Mouse (Mus musculus): Measurements from ENCODE around the gene Gramd1c.

DNA sequence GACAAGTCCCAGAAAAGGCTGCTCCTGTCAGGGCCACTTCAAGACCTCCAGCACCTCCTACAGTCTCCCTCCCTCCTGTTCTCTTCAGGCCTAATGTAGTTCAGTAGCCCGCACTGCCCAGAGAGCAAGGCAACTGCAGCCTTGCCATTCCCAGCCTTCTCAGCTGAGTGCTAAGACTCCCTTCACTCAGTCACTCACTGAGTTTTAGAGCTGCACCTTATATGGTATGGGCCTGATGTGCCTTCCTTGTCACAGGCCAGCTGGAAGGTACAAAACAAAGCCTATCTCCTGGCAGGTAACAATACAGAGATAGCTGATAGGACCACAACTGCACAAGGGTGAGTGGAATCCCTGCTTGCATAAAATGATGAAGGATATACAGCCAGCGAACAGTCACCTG, 90.8 kb downstream of the Gramd1c start:
- no peak for TF ChIP-seq CTCF (IDR thresholded peaks at IDR 0.05; ENCODE audit: insufficient read depth, low read length)
- TF ChIP-seq POLR2A (IDR thresholded peaks at IDR 0.05; ENCODE audit: borderline replicate concordance, extremely low read depth, low read depth, low read length) = no peak

Measured in lung, adult 2 months (tissue).